Mouse (Mus musculus) effector memory CD4-positive, alpha-beta T cell, adult 5 months (primary cell): ENCODE measurements around the gene 1600002K03Rik. TPM values are rescaled to one million over a fixed set of nuclear protein-coding genes. Genes with fewer than 3 reads are reported as not detected.

Experiments used
- polyA plus RNA-seq: library from polyadenylated mRNA; unstranded; fragments of 100-300 nt; shearing (Covaris generic); gene quantifications from one replicate; pipeline ENCODE4 v1.2.1, GENCODE M21; 2017

The 1600002K03Rik gene
- 17.4 TPM for polyA plus RNA-seq

GRCm38 (mm10) chr10:80172527-80173292 is at the start of gene 1600002K03Rik:
Gene 1600002K03Rik, plus strand, starts transcription at chr10:80172944.

GRCm38 (mm10) chr10:80138553-80139438 is 33.9 kb upstream of the 1600002K03Rik start, which contains the start of gene Atp5d:
Gene Atp5d, plus strand, starts transcription at chr10:80138632.

GRCm38 (mm10) chr10:80140666-80141035 is 32.1 kb upstream of the 1600002K03Rik start, which contains the start of gene Cbarp:
Gene Cbarp, minus strand, starts transcription at chr10:80140835.

GRCm38 (mm10) chr10:80147719-80148601 is 24.8 kb upstream of the 1600002K03Rik start, which contains the start of gene Midn:
Gene Midn, plus strand, starts transcription at chr10:80148272.

GRCm38 (mm10) chr10:80165392-80166128 is 7.2 kb upstream of the 1600002K03Rik start, which contains the start of gene Cirbp:
Gene Cirbp, plus strand, starts transcription at chr10:80165985.

GRCm38 (mm10) chr10:80179068-80180051 is 6.6 kb downstream of the 1600002K03Rik start, which contains the start of gene Efna2:
Gene Efna2, plus strand, starts transcription at chr10:80179482.

Other genes starting within 250 kb of the 1600002K03Rik start
- 10.6 TPM for gene Arid3a, start 245.9 kb upstream of the 1600002K03Rik start, polyA plus RNA-seq
- gene Wdr18, start 212.8 kb upstream of the 1600002K03Rik start, polyA plus RNA-seq = 55.5 TPM
- not detected for gene Grin3b, start 202.2 kb upstream of the 1600002K03Rik start, polyA plus RNA-seq
- gene Tmem259, start 188.6 kb upstream of the 1600002K03Rik start, polyA plus RNA-seq = 28.1 TPM
- 501 TPM for gene Cnn2, start 184.4 kb upstream of the 1600002K03Rik start, polyA plus RNA-seq
- gene Abca7, start 176.4 kb upstream of the 1600002K03Rik start, polyA plus RNA-seq = 52.9 TPM
- gene Arhgap45, start 156.3 kb upstream of the 1600002K03Rik start, polyA plus RNA-seq = 733 TPM
- 112 TPM for gene Polr2e, start 133.1 kb upstream of the 1600002K03Rik start, polyA plus RNA-seq
- 368 TPM for gene Gpx4, start 125.8 kb upstream of the 1600002K03Rik start, polyA plus RNA-seq
- gene Sbno2, start 67.4 kb upstream of the 1600002K03Rik start, polyA plus RNA-seq = 62.6 TPM
- 79.3 TPM for gene Stk11, start 57.1 kb upstream of the 1600002K03Rik start, polyA plus RNA-seq
- 431 TPM for gene Atp5d, start 34.3 kb upstream of the 1600002K03Rik start, polyA plus RNA-seq
- 18.9 TPM for gene Cbarp, start 32.1 kb upstream of the 1600002K03Rik start, polyA plus RNA-seq
- 7.3 TPM for gene Midn, start 24.7 kb upstream of the 1600002K03Rik start, polyA plus RNA-seq
- gene Cirbp, start 7.0 kb upstream of the 1600002K03Rik start, polyA plus RNA-seq = 244 TPM
- not detected for gene Efna2, start 6.5 kb downstream of the 1600002K03Rik start, polyA plus RNA-seq
- gene Mum1, start 53.5 kb downstream of the 1600002K03Rik start, polyA plus RNA-seq = 75.3 TPM
- gene Ndufs7, start 76.2 kb downstream of the 1600002K03Rik start, polyA plus RNA-seq = 146 TPM
- gene Gamt, start 88.1 kb downstream of the 1600002K03Rik start, polyA plus RNA-seq = 0.39 TPM
- gene Dazap1, start 88.5 kb downstream of the 1600002K03Rik start, polyA plus RNA-seq = 91.1 TPM
- gene Rps15, start 119.5 kb downstream of the 1600002K03Rik start, polyA plus RNA-seq = 817 TPM
- gene Apc2, start 123.0 kb downstream of the 1600002K03Rik start, polyA plus RNA-seq = not detected
- gene 2310011J03Rik, start 147.6 kb downstream of the 1600002K03Rik start, polyA plus RNA-seq = 25.5 TPM
- 4.1 TPM for gene Pcsk4, start 156.6 kb downstream of the 1600002K03Rik start, polyA plus RNA-seq
- gene Reep6, start 157.0 kb downstream of the 1600002K03Rik start, polyA plus RNA-seq = not detected
- not detected for gene Adamtsl5, start 175.5 kb downstream of the 1600002K03Rik start, polyA plus RNA-seq
- not detected for gene Plk5, start 183.5 kb downstream of the 1600002K03Rik start, polyA plus RNA-seq
- gene Mex3d, start 214.7 kb downstream of the 1600002K03Rik start, polyA plus RNA-seq = 9.1 TPM
- 96.5 TPM for gene Mbd3, start 226.6 kb downstream of the 1600002K03Rik start, polyA plus RNA-seq
- gene Uqcr11, start 233.9 kb downstream of the 1600002K03Rik start, polyA plus RNA-seq = 89.0 TPM